Mouse (Mus musculus): Measurements from ENCODE around the gene Arrdc5. TPM values are rescaled to one million over a fixed set of nuclear protein-coding genes. Genes with fewer than 3 reads are reported as not detected.

Arrdc5 gene
- polyA plus RNA-seq, 1 experiment from 2014 or later = not detected

DNA sequence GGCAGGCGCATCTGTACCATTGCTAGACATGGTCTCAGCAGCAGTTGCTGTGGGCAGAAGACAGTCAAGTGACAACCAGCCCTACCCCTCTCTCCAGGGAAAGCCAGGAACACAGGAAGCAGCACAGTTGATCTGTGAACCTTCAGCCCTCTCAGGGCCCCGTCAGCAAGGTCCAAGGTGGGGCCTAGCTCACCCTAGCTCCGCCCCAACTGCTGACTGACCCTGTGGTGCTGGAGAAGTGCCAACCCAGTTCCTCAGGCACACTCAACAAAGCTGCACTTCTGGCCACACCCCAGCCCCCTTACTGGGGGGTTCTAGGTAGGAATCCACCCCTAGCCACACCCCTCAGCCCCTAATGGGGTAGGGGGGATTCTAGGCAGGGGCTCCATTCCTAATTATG lies 12.3 kb downstream of the Arrdc5 start:
- H3K36me3 ChIP-seq = peaks cover 41% of the 10 kb centered on the region
- no peak overlapping the region for H3K9ac ChIP-seq
- no peaks in the 10 kb centered on the region for H3K27me3 ChIP-seq
- ATAC-seq (ENCODE audit: insufficient number of reproducible peaks, low FRiP score, low TSS enrichment, low read depth) = no peak
- peaks cover 47% of the 10 kb centered on the region for H3K4me1 ChIP-seq
- peak overlapping the region; percentile 22; the same call in 1 of the 2 replicates for H3K4me2 ChIP-seq
- H3K9me3 ChIP-seq = no peaks in the 10 kb centered on the region
- WGBS = 54% methylated on average over 3 of the region's 3 CpGs
- peak overlapping the region; percentile 9; the same call in 1 of the 2 replicates for H3K4me3 ChIP-seq
- H3K27ac ChIP-seq = peak overlapping the region; percentile 98

DNA sequence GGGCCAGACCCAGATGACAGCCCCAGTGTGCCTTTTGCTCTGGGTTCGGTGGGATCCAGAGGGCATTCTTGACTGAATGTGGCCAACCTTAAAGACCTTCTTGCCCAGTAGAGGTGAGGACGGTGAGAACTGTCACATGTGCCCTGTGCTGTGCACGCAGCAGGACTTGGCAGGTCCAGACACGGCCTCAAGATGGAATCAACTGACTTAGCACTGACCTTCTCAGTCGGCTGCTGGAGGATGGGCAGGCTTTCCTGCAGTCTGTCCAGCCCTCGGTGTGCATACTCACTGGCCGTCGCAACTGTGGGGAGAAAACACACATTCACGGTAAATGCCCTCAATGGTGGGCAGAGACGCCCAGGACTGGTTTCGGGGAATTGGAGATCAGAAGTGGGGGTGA lies 14.1 kb downstream of the Arrdc5 start:
- H3K4me3 ChIP-seq = no peak overlapping the region
- H3K9me3 ChIP-seq = no peaks in the 10 kb centered on the region
- no peak overlapping the region for H3K9ac ChIP-seq
- 93% methylated on average over 11 of the region's 11 CpGs for WGBS
- peaks cover 40% of the 10 kb centered on the region for H3K4me1 ChIP-seq
- peaks cover 59% of the 10 kb centered on the region for H3K36me3 ChIP-seq
- H3K27ac ChIP-seq = no peak overlapping the region
- no peak for ATAC-seq (ENCODE audit: insufficient number of reproducible peaks, low FRiP score, low TSS enrichment, low read depth)
- H3K27me3 ChIP-seq = no peaks in the 10 kb centered on the region
- no peak overlapping the region for H3K4me2 ChIP-seq

DNA sequence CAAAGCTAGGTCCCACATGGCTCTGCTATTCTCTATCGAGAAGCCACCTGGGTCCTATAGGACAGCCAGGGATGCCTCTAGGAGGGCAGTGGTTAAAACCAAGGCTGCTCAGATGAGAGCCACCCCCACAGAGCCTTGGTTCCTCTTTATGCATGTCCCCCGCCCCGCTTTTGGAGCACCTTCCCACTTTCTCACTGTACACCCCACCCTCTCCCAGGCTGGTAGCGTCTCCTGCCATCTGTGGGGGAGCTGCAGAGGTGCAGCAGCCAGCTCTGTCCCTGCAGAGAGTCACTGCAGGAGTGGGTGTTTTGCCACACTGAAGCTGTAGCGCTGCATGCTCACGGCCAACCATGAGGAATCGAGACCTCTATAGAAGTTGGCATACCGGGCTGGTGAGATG lies 16.8 kb downstream of the Arrdc5 start:
- Histone ChIP-seq H3K9ac (no peak overlapping the region), H3K36me3 (peaks cover 76% of the 10 kb centered on the region), H3K27me3 (no peaks in the 10 kb centered on the region), H3K27ac (0 out of 2 replicates have a peak overlapping the region, but pooled peaks have one; percentile 38), H3K4me3 (no peak overlapping the region), H3K9me3 (no peaks in the 10 kb centered on the region), H3K4me2 (no peak overlapping the region), H3K4me1 (peaks cover 27% of the 10 kb centered on the region)
- 89% methylated on average over 8 of the region's 8 CpGs for WGBS
- no peak for ATAC-seq (ENCODE audit: insufficient number of reproducible peaks, low FRiP score, low TSS enrichment, low read depth)

DNA sequence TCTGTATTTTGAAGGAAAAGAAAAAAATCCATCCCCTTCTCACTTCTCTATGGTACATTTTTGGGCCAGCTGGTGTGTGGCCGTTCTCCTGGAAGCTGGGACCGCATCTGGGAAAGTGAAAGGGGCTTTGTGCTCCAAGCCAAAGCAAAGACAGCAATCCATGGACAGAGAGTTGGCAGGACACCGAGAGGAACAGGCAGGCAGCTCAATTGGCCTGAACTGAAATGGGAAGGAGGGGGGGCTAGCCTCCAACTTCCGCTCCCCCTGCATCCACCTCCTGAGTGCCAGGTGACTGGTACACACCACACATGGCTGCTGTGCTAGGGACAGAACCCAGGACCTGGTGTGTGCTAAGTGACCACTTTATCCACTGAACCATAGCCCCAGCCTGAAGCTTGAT lies 17.3 kb downstream of the Arrdc5 start:
- H3K36me3 ChIP-seq = peaks cover 81% of the 10 kb centered on the region
- WGBS = 82% methylated on average over 4 of the region's 4 CpGs
- H3K27ac ChIP-seq = 0 out of 2 replicates have a peak overlapping the region, but pooled peaks have one; percentile 38
- no peak for ATAC-seq (ENCODE audit: insufficient number of reproducible peaks, low FRiP score, low TSS enrichment, low read depth)
- H3K9ac ChIP-seq = no peak overlapping the region
- H3K27me3 ChIP-seq = no peaks in the 10 kb centered on the region
- peaks cover 25% of the 10 kb centered on the region for H3K4me1 ChIP-seq
- H3K9me3 ChIP-seq = no peaks in the 10 kb centered on the region
- H3K4me3 ChIP-seq = no peak overlapping the region
- no peak overlapping the region for H3K4me2 ChIP-seq

DNA sequence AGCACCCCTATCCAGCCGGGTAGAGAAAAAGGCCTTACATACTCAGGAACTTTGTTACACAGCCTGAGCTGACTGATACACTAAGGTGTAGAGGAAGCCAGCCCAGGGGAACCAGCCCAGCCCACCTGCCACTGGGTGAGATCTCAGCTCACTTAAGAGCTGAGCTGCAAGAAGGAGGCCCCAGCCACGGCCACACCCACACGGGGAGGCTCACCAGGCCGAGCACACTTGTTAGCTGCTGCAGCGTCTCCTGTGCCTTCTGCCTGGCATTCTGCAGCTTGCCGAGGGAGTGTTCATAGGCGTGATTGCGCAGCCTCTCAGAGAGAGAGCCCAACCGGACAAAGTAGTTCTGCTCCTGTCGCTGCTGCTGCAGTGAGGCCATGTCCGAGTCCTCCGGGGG lies 18.9 kb downstream of the Arrdc5 start:
- no peak for ATAC-seq (ENCODE audit: insufficient number of reproducible peaks, low FRiP score, low TSS enrichment, low read depth)
- H3K27ac ChIP-seq = no peak overlapping the region; the same call in 1 of the 2 replicates
- peaks cover 75% of the 10 kb centered on the region for H3K36me3 ChIP-seq
- H3K9ac ChIP-seq = no peak overlapping the region
- no peak overlapping the region for H3K4me2 ChIP-seq
- H3K27me3 ChIP-seq = no peaks in the 10 kb centered on the region
- no peak overlapping the region for H3K4me3 ChIP-seq
- no peaks in the 10 kb centered on the region for H3K9me3 ChIP-seq
- peaks cover 24% of the 10 kb centered on the region for H3K4me1 ChIP-seq
- 92% methylated on average over 12 of the region's 12 CpGs for WGBS

DNA sequence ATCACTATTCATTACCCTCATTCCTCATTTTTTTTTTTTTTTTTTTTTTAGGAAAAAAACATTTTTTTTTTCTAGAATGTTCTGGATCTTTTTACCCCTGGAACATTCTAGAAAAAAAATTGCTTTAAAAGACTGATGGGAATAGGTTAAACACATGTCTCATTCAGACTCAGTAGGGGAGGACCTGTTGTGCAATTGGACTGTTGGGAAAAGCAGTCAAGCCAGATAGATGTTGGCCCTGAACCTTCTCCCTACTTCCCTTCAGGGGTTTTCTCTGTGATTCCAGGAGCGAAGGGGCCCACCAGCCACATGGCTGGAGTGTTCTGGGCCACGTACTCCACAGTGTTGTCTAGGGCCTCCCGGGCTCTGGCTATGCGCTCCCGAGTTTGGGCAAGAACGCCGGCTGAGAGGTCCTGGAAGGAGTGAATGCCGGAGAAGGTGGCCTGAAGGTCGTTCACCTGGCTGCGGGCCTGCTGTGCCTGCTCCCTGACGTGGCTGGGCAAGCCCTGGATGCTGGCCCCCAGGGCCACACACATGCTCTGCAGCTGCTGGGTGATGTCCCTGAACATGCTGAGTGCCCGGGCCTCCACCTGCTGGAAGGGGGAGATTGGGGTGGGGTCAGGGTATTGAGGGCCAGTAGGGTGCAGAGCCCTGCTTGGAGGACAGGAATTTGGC lies 20.5 kb downstream of the Arrdc5 start:
- no peak for ATAC-seq (ENCODE audit: insufficient number of reproducible peaks, low FRiP score, low TSS enrichment, low read depth)
- peaks cover 59% of the 10 kb centered on the region for H3K36me3 ChIP-seq
- no peak overlapping the region for H3K4me3 ChIP-seq
- no peaks in the 10 kb centered on the region for H3K9me3 ChIP-seq
- no peak overlapping the region for H3K4me2 ChIP-seq
- H3K27ac ChIP-seq = peak overlapping the region; percentile 55
- H3K4me1 ChIP-seq = peaks cover 29% of the 10 kb centered on the region
- 76% methylated on average over 12 of the region's 12 CpGs for WGBS
- H3K27me3 ChIP-seq = no peaks in the 10 kb centered on the region
- no peak overlapping the region for H3K9ac ChIP-seq

DNA sequence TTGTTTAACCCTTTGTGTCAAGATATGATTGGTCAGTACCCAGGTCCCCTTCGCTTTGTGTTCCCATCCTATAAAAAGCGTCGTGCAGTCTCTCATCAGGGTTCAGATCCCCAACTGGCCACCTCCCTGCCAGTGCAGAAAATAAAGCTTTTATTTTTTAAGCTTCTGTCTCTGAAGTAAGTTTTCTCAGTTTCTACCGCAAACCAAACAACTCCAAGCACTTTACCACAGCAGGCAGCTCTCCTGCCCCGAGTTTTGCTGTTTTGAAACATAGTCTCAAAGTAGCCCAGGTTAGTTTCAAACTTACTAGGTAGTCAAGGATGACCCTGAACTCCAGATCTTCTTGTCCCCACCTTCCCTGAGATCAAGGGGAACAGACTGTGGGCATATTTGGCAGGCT lies 21.7 kb downstream of the Arrdc5 start:
- Histone ChIP-seq H3K9me3 (no peaks in the 10 kb centered on the region), H3K9ac (no peak overlapping the region), H3K4me1 (peaks cover 35% of the 10 kb centered on the region), H3K27ac (peak overlapping the region; percentile 87), H3K4me3 (no peak overlapping the region), H3K36me3 (peaks cover 53% of the 10 kb centered on the region), H3K27me3 (no peaks in the 10 kb centered on the region), H3K4me2 (no peak overlapping the region)
- 90% methylated on average over 5 of the region's 5 CpGs for WGBS
- no peak for ATAC-seq (ENCODE audit: insufficient number of reproducible peaks, low FRiP score, low TSS enrichment, low read depth)

DNA sequence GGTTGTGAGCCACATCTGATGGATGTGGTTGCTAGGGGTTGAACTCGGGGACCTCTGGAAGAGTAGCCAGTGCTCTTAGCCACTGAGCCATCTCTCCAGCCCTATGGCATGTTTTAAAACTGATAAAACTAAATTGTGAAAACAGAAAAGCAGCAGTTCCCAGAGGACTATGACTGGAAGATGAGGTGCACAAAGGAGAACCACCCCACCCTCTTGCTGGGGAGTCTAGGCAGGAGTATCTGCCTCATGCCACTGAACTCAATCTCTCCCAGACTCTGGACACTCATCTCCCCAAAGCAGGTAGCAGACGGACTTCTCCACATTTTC lies 22.6 kb downstream of the Arrdc5 start:
- peak overlapping the region; percentile 62 for H3K4me3 ChIP-seq
- no peaks in the 10 kb centered on the region for H3K27me3 ChIP-seq
- peaks cover 47% of the 10 kb centered on the region for H3K36me3 ChIP-seq
- H3K4me1 ChIP-seq = peaks cover 39% of the 10 kb centered on the region
- 42% methylated on average over 2 of the region's 2 CpGs for WGBS
- H3K9ac ChIP-seq = no peak overlapping the region
- H3K4me2 ChIP-seq = peak overlapping the region; percentile 66
- no peak for ATAC-seq (ENCODE audit: insufficient number of reproducible peaks, low FRiP score, low TSS enrichment, low read depth)
- no peaks in the 10 kb centered on the region for H3K9me3 ChIP-seq
- H3K27ac ChIP-seq = peak overlapping the region; percentile 87

DNA sequence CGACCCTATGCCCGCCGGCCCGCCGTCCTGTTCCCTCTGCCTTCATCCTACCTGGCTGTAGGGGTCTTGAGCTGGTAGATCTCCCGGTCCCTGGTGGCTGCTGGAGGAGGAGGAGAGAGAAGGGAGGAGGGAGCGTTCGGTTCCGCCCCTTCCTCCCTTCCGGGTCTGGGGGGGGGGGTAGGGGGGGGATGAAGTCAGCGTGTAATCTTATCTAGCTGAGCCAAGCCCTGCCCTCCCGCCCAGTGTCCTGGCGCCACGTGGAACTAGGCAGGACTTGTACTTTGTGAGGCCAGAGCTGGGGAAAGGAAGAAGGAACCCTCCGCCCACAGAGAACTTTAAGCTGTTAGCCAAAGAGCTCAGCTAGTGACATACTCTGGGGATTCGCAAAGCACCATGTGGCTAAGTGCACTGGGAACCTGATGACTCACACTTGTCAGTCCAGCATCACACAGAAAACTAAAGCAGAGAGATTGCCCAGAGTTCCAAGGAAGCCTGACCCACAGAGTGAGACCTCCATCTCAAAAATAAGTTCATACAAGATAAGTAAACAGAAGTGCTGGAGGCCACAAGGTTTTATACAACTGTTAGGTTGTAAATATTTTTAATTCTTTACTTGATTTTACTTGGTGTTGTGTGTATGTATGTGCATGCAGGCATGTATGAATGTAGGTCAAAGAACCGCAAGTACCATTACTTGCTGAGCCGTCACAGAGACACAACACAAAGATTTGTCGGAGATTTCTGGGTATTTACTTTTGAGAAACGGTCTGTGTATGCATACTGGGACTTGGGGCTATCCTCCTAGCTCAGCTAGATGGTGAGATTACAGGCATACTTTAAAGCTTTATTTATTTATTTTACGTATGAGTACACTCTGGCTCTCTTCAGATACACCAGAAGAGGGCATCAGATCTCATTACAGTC lies 23.2 kb downstream of the Arrdc5 start, which contains the start of gene Ticam1:
Ticam1 (minus strand) TSS at position 144 of the 924 bp plus-strand sequence.
- H3K27ac ChIP-seq = peak within 1 kb of the TSS; percentile 87
- ATAC-seq (ENCODE audit: insufficient number of reproducible peaks, low FRiP score, low TSS enrichment, low read depth) = peak; percentile 89
- no peaks in the 10 kb centered on the region for H3K27me3 ChIP-seq
- peaks cover 48% of the 10 kb centered on the region for H3K36me3 ChIP-seq
- H3K4me1 ChIP-seq = peaks cover 41% of the 10 kb centered on the region
- H3K4me2 ChIP-seq = peak within 1 kb of the TSS; percentile 66
- 4% methylated on average over 21 of the region's 21 CpGs for WGBS
- H3K9ac ChIP-seq = peak within 1 kb of the TSS; percentile 63
- H3K9me3 ChIP-seq = no peaks in the 10 kb centered on the region
- peak within 1 kb of the TSS; percentile 62 for H3K4me3 ChIP-seq

DNA sequence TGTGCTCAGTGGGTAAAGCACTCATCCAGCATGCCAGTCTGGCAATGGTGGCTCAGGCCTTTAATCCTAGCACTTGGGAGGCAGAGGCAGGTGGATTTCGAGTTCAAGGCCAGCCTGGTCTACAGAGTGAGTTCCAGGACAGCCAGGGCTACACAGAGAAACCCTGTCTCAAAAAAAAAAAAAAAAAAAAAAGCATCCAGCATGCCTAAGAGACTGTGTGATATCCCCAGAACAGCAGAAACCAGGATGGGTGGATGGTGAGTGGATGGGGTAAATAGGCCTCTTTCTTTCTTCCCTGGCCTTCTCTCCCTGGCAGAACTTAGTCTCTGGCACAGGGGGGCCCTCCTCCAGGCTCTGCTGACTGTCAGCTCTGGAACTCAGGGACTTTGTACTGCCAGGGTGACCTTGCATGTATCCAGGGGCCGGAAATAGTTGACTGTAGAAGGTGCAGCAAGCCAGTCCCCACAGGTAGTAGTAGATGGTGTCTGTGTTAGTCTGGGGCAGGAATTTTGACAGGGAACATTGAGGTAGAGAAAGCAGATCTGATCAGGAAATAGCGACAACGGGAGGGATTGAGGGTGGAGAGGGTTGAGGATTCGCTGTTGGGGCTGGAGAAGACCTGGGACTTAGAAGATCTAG lies 24.1 kb downstream of the Arrdc5 start:
- peaks cover 48% of the 10 kb centered on the region for H3K36me3 ChIP-seq
- H3K4me1 ChIP-seq = peaks cover 36% of the 10 kb centered on the region
- peak overlapping the region; percentile 63 for H3K9ac ChIP-seq
- no peak for ATAC-seq (ENCODE audit: insufficient number of reproducible peaks, low FRiP score, low TSS enrichment, low read depth)
- no peaks in the 10 kb centered on the region for H3K9me3 ChIP-seq
- H3K27ac ChIP-seq = peak overlapping the region; percentile 87
- peak overlapping the region; percentile 62 for H3K4me3 ChIP-seq
- H3K27me3 ChIP-seq = no peaks in the 10 kb centered on the region
- WGBS = 24% methylated on average over 5 of the region's 5 CpGs
- H3K4me2 ChIP-seq = peak overlapping the region; percentile 66

DNA sequence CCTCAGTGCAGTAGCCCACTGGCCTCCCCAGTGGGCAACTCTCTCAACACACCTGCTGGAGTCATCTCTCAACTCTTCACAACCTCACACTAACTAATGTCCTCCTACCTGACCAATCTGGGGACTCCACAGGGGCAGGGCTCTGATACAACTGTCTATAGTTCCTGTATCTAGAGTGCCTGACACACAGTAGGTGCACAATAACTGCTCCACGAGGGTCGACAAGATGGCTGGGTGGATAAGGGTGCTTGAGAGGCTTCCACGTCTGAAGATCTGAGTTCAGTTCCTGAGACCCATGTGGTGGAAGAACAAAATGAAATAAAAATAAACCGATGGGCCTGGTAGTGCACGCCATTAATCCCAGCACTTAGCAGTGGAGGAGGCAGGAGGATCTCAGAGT lies 26.1 kb downstream of the Arrdc5 start:
- H3K4me3 ChIP-seq = no peak overlapping the region
- no peak overlapping the region for H3K9ac ChIP-seq
- H3K27me3 ChIP-seq = no peaks in the 10 kb centered on the region
- no peak for ATAC-seq (ENCODE audit: insufficient number of reproducible peaks, low FRiP score, low TSS enrichment, low read depth)
- H3K4me2 ChIP-seq = no peak overlapping the region
- H3K36me3 ChIP-seq = peaks cover 46% of the 10 kb centered on the region
- 88% methylated on average over 5 of the region's 5 CpGs for WGBS
- no peaks in the 10 kb centered on the region for H3K9me3 ChIP-seq
- H3K4me1 ChIP-seq = peaks cover 39% of the 10 kb centered on the region
- H3K27ac ChIP-seq = no peak overlapping the region

DNA sequence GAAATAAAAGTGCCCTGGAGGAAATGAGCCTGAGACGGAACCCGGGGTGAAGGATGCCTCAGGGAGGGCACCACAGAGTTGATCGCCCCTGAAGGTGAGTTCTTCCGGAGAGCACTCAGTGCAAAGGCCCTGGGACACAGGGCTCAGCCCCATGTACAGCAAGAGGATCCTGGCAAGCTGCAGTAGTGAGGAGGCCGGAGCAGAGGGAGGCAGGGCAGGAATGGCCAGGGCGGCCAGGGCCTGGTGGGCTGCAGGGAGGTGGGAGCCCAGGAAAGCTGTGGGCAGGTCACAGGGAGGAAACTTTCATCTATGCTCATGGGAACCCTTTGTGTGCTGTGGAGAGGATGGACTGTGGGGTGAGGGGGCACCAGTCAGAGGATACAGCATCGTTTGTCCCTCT lies 26.6 kb downstream of the Arrdc5 start:
- no peak overlapping the region for H3K9ac ChIP-seq

More for the DNA sequence above, 26.6 kb downstream of the Arrdc5 start:
- Histone ChIP-seq H3K4me1 (peaks cover 39% of the 10 kb centered on the region), H3K36me3 (peaks cover 42% of the 10 kb centered on the region), H3K4me2 (no peak overlapping the region), H3K9me3 (no peaks in the 10 kb centered on the region), H3K27me3 (no peaks in the 10 kb centered on the region), H3K4me3 (no peak overlapping the region), H3K27ac (no peak overlapping the region)
- ATAC-seq (ENCODE audit: insufficient number of reproducible peaks, low FRiP score, low TSS enrichment, low read depth) = no peak
- 78% methylated on average over 7 of the region's 7 CpGs for WGBS

Data from limb, embryonic 15.5 days (tissue).